Mouse (Mus musculus) frontal cortex, postnatal 36 days (tissue): ENCODE results near the gene Atp6v0a2.

Experiments used
- DNase-seq, 2 experiments: peaks; one replicate each; pipeline ENCODE4 v3.0.0; 2022; ENCODE audit warnings: low spot score in 2 of 2

Atp6v0a2 gene

GRCm38 (mm10) chr5:124636694-124637093, 8.3 kb downstream of the Atp6v0a2 start:
- no peak for DNase-seq

GRCm38 (mm10) chr5:124637300-124637699, 8.9 kb downstream of the Atp6v0a2 start:
- peak in 1 of 2 experiments; percentile 46 for DNase-seq

DNA sequence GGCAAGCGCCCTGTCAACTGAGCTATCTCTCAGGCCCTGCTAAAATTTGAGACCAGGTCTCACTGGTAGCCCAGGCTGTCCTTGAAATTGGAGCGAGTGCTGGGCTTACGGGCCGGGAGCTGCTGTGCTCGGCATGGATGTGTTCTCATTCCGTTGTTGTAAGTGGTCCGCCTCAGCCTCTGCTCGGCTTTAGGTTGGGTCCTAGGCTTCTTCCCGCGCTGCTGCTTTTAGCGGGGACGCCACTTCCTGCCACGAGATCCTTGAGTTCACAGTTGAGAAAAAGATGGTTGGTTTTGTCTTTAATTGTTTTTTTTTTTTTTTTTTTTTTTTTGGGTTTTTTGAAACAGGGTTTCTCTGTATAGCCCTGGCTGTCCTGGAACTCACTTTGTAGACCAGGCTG, 9.5 kb downstream of the Atp6v0a2 start:
- DNase-seq, result no peak

DNA sequence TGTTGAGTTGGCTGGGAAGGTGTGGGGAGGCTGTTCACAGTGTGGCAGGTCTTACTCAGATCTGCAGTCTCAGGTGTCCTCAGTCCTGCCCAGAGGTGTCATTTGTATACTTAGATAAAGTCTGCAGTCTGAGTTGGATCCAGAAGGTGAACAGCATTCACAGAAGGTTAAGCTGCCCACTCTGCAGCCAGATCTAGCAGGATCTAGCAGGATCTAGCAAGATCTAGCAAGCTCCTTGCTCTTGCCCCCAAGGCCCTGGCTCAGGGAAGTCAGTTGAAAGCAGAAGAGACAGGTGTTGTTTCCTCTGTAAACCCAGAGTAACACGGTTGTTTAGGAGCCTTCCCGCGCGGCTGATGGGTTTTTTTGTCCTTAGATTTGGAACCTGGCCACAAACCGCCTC, 85.4 kb downstream of the Atp6v0a2 start:
- no peak for DNase-seq

DNA sequence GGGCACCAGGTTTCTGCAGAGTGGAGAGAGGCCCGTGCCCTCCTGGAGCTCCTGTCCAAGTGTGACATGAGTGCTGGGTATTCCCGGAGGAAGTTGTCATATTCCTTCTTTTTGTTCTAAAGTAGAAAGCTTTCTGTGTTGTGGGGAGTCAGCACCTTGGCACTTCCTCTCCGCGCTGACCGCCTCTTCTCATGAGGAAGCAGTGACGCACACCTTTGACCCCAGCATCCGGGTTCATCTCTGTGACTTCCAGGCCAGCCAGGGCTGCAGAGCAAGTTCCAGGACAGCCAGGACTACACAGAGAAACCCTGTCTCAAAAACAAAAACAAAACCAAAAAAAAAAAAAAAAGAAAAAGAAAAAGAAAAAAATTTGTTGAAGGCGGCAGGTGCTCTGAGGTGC, 86.8 kb downstream of the Atp6v0a2 start:
- no peak for DNase-seq

DNA sequence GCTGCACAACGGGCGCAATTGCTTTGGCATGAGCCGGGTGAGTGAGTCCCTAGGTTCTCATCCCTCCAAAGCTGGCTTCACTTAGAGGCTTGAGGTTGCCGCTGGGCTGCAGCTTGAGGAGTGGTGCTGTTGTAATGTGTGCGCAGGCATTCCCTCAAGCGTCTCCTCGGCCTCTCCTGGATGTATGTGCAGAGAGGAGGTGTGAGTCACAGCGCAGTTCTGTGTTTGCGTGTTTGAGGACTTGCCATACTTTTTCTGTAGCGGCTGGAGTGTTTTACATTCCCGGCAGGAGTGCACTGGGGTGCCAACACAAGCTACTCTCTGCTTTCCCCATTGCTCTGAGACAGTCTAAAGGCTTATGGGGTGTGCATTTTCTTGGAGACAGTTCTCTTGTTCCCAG, 89.6 kb downstream of the Atp6v0a2 start:
- DNase-seq, result peak; percentile 9 to 18

DNA sequence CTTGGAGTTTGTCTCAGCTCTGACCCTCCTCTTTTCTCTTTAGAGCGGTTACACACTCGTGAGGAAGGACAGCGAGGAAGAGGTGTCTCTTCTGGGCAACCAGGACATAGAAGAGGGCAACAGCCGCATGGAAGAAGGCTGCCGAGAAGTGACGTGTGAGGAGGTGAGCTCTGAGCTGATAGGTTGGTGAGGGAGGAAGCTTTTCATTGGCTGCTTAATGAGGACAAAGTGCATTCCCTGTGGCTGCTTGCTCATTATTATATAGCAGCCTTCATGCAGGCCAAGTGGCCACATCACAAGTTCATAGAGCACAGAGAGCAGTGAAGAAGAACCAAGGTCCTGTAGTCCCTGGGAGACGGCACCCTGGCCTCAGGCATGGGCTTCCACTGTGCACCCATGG, 90.0 kb downstream of the Atp6v0a2 start:
- no peak for DNase-seq

- no peak for DNase-seq
These were observed 94.7 kb downstream of the Atp6v0a2 start for GRCm38 (mm10) chr5:124723125-124723524.

GRCm38 (mm10) chr5:124724997-124725396, 96.6 kb downstream of the Atp6v0a2 start, which contains the start of gene Dnah10:
Gene Dnah10, plus strand, starts transcription at chr5:124725085.
- peak; percentile 47 to 54 for DNase-seq

DNA sequence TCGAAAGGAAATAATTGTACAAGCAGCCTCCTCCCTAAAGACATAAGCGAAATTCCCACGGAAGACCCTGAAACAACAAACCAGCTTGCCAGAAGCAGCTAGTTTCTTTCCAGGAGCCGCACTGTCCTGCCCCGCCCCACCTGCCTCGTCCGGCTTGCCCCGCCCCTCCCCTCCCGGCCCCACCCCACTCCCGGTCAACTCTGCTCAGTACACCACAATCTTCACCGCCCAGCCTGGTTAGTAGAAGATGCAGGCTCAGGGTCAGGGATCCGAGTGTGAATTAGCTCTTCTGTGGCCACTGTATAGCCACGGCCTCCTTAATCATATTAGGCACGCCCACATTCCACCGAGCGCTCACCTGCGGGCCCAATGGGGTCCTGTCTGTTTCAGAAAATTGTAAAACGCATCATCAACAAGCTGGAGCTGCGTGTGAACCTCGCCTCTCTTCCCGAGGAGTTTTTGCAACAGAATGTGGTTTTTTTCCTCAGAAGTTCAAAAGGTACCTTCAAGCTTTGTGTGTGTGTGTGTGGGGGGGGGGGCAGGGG, 101.4 kb downstream of the Atp6v0a2 start:
- DNase-seq, result no peak

GRCm38 (mm10) chr5:124733961-124734360, 105.6 kb downstream of the Atp6v0a2 start:
- no peak for DNase-seq

- DNase-seq, result no peak
These were observed 113.7 kb downstream of the Atp6v0a2 start for GRCm38 (mm10) chr5:124741898-124742599.

DNA sequence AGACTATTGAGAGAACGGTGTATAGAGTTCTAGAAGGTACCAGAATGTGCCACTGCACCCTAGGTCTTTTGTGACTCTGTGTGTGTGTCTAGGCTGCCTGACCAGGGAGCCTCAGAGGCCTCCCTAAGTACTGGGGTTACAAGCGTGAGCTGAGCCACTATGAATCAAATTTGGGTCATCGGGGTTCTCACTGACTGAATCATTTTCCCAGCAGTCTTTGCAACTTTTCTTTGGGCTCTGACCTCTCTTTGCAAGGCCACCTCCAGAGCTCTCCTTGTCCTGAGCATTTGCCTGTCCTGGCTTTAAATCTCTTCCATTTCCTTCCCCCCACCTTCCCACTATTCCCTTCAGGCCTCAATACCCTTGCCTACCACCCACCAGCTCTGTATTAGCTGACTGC, 115.5 kb downstream of the Atp6v0a2 start:
- DNase-seq, result no peak

DNA sequence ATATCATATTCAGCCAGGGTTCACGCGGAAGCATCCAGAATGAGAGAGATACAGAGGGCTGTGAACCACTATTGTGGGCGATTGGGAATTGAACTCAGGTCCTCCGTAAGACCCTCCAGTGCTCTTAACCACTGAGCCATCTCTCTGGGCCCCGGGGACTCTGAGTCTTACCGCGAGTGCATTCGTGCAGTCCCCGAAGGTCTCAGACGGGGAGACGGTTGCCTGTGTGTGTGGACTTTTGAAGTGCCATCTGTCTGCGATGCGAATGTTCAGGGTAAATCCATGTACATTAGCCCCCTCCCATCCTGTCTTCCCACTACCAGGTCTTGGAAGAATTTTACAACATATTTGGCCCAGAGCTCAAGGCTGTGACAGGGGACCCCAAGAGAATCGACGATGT, 117.8 kb downstream of the Atp6v0a2 start:
- DNase-seq, result no peak

- no peak for DNase-seq
These were observed 119.9 kb downstream of the Atp6v0a2 start for GRCm38 (mm10) chr5:124748296-124748695.

- no peak for DNase-seq
These were observed 123.3 kb downstream of the Atp6v0a2 start for GRCm38 (mm10) chr5:124751656-124752055.

DNA sequence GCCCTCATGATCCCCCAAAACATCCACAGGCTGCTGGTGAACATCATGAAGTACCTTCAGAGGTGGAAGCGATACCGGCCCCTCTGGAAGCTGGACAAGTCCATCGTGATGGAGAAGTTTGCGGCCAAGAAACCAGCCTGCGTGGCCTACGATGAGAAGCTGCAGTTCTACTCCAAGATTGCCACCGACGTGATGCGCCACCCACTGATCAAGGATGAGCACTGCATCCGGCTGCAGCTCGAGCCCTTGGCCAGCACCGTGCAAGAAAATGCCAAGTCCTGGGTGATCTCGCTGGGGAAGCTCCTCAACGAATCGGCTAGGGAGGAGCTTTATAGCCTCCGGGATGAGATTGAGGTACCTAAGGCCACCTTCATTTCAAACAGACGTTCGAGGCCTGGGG, 132.6 kb downstream of the Atp6v0a2 start:
- DNase-seq, result peak in 1 of 2 experiments; percentile 6

DNA sequence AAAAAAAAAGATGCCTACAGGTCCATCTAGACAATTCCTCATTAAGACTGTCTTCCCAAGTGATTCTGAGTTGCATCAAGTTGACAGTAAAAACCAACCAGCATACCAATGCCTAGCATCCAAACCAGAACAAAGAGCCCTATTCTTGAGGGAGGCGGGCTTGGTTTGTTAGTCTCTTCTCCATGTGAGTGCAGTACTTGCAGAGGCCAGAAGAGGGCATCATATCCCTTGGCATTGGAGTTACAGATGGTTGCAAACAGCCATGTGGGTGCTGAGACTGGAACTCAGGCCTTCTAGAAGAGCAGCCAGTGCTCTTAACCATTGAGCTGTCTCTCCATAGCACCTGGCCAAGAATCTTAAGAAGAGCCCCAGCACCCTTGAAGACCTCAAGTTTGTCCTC, 133.4 kb downstream of the Atp6v0a2 start:
- no peak for DNase-seq
